Mouse (Mus musculus): Measurements from ENCODE around the gene Coq3.

Gene Coq3

DNA sequence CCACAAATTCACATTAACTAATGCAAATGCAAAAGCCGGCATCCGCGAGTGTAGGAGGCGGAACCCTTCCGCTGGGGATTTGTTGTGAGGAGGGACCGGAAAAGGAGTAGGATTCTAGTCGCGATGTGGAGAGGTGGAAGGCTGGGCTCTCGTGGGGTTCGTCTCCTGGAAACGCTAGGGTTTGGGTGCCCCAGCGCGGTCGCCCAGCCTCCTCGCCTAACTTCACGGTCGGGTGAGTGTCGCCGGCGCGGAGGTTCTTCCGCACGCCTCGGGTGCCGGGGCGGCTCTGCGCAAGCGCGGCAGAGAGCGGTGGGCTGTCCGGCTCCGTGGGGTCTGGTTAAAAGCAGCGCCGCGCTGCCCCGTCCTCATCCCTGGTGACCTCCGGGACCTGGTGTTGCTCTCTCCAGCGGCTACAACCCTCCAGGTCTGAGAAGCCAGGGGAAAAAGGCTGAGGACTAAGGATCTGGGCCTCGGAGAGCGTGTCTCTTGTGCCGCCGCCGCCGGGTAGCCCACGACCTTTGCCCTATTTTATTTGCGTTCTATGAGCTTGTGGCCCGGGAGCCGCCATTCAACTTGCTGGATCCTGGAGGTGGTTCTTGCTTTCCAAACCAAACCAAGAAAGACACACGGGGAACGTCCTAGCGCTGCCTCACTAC is at the start of gene Coq3:
TSS of gene Coq3 (plus strand) at position 109 of the 656 bp plus-strand sequence.
- DNase-seq (ENCODE audit: low spot score in 2 of 2) = peak; percentile 72 to 78

DNA sequence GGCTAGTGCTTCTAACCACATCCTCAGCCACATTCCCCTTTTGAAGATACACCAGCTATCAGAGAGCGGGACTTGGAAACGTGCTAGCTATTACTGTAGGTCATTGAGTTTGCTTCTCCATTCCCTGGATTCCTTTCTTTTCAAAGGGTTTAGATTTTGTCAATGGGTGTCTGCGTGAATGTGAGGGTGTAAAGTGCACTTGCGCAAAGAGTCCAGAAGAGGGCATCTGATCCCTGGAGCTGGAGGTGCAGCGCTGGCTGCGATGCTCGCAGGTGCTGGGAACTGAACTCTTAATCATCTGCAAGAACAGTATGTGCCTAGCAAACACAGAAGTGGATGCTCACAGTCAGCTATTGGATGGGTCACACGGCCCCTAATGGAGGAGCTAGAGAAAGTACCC is 46.6 kb upstream of the Coq3 start:
- no peak for DNase-seq (ENCODE audit: low spot score in 2 of 2)

GRCm38 (mm10) chr4:21847481-21848286 is 31.8 kb upstream of the Coq3 start, which contains the start of gene Pnisr:
Gene Pnisr, plus strand, starts transcription at chr4:21847583.
- DNase-seq (ENCODE audit: low spot score in 2 of 2) = peak; percentile 88 to 92

DNA sequence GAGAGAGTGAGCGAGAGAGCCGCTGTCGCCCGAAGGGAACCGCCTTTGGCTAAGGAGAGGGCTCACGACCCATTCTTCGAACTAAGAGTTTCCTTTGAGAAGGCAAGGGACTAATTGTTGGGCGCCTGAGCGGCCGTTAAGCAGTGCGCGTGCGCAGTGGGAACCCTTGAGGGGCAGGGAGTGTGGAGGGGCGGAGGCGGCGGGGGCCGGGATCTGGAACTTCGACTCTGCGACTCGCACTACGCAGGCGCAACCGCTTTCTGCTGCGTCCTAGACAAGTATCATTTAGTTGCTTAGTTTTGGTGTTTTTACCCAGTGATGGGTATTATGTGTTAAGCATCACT is 31.2 kb upstream of the Coq3 start:
- peak in 1 of 2 experiments; percentile 87 for DNase-seq (ENCODE audit: low spot score in 2 of 2)

DNA sequence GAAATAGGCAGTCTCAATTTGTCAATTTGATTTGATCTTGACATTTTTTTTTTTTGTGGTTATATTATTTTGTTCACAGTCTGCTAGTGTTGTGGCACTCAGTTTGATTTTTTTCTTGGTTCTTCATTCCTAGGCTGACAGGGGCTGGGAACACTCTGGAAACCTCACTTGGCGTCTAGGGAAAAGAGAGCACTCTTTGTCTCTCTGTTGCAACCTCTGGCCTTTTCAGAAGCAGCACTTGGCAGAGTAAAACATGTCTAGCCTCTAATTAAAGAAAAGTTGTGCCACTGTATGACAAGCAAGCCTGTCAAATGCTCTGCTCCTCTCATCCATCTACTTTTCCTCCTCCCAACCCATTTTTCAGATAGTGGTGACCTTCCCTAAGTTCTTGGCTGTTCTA is 22.0 kb upstream of the Coq3 start:
- DNase-seq (ENCODE audit: low spot score in 2 of 2) = no peak

DNA sequence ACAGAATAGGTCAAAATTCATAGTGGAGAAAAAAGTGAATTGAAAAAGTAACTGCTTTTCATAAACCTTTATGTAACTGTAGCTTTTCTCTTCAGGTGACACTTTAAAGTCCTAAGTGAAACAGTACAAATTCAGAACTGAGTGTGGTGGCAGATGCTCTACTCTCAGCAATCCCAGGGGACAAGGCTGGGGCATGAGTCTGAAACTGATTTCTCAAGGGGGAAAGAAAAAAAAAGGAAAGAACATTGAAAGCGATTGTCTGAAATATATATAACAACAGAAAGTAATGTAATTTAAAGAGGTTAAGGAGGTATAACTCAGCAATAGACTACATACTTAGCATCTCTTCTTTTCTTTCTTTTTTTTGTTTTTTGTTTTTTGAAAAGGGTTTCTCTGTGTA is 14.2 kb upstream of the Coq3 start:
- DNase-seq (ENCODE audit: low spot score in 2 of 2) = no peak

GRCm38 (mm10) chr4:21878776-21879175 is 697 bp upstream of the Coq3 start:
- DNase-seq (ENCODE audit: low spot score in 2 of 2) = no peak

- DNase-seq (ENCODE audit: low spot score in 2 of 2) = no peak
Measured at GRCm38 (mm10) chr4:21882806-21883205, 3.3 kb downstream of the Coq3 start.

DNA sequence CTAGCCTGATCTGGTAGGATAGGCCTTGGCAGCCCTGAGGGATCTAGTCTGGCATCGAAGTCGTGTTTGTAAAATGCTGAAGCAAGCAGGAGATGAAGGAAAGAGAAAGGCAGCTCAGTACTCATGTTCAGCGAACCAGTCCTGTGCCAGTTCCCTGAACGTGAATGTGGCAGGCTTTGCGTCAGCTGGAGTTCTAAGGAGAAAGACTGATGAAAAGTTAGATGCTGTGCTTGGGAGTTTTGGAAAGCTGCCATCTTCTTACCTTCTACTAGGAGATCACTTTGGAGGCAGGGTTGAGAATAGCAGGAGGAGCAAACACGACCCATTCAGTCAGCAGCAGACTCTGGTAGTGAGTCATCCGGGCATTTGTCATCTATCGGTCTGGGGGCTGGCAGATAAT is 6.4 kb downstream of the Coq3 start:
- DNase-seq (ENCODE audit: low spot score in 2 of 2) = no peak

DNA sequence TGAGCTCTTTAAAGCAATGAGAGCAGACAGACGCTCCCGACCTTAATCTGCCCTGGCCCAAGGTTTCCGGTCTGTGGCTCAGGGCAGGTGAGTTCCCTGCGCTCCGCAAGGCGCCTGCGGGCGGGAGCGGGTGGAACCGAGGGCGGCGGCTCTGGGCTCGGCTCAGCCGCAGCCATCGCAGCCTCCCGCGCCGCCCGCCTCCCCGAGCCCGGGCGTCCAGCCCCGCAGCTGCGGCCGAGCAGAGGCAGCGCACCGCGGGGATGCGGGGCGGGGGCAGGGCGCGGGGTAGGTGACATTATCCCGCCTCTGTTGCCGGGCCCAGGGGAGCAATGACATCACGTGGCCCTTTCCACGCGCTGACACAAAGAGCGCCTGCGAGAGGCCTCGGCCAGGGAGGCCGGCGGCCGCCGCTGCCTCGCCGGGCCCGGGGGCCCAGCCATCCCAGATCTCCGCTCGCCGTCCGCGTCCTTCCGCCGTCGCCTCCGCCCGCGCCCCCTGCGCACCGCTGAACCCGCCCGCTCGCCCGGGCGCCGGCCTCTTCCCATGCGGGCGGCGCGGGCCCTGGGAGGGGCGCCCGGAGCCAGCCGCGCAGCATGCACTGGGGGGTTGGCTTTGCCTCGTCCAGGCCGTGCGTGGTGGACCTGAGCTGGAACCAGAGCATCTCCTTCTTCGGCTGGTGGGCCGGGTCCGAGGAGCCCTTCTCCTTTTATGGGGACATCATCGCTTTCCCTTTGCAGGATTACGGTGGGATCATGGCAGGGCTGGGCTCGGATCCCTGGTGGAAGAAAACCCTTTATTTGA is 51.7 kb downstream of the Coq3 start, which contains the start of gene Faxc:
TSS of gene Faxc (plus strand) at position 359 of the 801 bp plus-strand sequence.
- DNase-seq (ENCODE audit: low spot score in 2 of 2) = peak; percentile 13 to 17

DNA sequence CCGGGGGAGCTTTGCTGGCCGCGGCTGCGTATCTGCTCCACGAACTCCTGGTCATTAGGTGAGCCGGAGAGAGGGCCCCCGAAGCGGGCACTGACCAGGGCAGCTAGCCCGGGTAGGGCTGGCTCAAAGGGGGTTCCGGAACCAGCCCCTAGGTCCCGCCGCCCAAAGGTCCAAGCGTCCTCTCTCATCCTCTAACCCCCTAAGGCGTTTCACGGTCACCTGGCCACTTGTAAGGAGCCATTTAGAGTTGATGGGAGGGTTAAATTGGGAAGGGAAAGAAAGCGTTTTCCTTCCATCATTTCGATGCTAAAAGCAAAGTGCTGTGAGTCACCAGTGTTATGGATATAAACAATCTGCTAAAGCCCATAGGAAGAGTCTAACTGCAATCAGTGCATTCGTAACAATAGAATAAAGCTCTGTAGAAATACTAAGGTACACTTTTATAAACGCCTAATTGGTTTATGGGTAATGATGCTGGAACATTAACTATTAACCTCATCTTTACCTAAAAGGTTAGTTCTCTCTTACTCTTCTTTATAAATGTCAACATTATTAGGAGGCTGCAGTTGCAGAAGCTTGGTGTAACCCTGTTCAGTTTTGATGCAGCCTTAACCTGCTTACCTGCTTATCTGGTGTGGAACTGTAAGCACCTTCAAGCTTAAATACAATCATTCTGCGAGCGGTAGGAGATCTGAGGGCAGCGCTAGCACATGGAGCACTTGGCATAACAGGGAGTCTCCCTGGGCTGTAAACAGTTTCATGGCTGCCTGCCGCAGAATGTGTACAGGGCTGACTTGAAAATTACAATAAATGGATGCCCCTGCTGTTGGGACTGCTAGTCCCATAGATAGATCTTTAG is 52.5 kb downstream of the Coq3 start:
- DNase-seq (ENCODE audit: low spot score in 2 of 2) = peak in 1 of 2 experiments; percentile 1

- no peak for DNase-seq (ENCODE audit: low spot score in 2 of 2)
Measured at GRCm38 (mm10) chr4:21935378-21935777, 55.9 kb downstream of the Coq3 start.

DNA sequence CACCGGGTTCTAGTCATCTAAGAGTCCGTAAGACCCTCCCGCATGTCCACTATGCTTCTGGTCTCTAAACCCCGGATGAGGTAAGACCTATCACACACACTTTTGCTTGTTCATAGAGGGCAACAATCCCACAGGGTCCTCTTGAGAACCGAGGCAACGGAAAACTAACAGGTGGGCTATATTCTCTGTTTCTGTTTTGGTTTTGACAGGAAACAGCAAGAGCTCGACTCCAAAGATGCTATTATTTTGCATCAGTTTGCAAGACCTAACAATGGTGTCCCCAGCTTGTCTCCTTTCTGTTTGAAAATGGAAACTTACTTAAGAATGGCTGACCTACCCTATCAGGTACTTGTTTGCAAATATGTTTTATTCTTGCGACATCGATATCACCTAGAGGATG is 57.0 kb downstream of the Coq3 start:
- no peak for DNase-seq (ENCODE audit: low spot score in 2 of 2)

DNA sequence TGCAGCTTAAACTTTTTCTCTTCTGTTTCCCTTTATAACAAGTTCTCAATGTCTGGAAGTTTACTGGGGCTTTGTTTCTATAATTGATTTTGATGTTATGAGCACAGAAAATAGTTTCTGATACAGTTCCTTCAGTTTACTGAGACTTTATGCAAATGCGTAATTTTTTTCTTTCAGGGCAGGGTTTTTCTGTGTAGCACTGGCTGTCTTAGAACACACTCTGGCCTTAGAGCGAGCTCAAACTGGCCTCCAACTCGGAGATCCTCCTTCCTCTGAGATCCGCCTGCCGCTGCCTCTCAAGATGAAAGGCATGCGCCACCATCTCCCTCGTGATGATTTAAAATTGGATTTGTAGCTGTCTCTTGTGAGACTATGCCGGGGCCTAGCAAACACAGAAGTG is 58.4 kb downstream of the Coq3 start:
- DNase-seq (ENCODE audit: low spot score in 2 of 2) = no peak

DNA sequence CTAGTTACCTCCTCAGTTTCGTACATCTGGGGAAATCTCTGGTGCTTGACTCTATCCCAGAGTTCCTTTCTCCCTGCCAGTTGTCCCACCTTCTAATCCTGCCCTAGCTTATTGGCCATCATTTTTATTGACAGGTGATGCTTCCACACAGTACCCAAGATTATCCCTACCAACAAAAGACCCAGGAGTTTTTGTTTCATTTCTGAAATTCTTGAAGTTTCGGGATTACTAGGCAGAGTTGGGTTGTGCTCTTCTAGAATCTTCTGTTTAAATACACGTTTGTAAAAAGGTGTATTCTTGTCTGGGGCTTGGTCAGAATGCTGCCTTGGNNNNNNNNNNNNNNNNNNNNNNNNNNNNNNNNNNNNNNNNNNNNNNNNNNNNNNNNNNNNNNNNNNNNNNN is 65.2 kb downstream of the Coq3 start:
- no peak for DNase-seq (ENCODE audit: low spot score in 2 of 2)

- DNase-seq (ENCODE audit: low spot score in 2 of 2) = peak in 1 of 2 experiments; percentile 5
Measured at GRCm38 (mm10) chr4:21951444-21951843, 72.0 kb downstream of the Coq3 start.

DNA sequence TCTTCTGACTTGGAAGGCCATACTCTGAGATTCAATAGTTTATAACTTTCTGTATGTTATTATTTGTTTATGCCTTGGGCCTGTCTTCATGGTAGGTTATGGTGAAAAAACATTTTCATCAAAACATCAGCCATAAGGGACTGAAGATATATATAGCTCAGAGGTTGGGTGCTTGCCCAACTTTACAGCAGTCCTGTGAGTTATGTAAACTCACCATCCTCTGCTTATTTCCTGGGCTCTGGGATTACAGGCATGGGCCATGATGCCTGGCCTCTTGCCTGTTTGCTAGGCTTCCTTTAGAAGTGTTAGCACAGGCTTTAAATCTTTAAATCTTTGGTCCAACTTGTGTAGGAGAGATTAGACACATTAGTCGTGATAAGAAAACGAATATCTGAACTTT is 72.8 kb downstream of the Coq3 start:
- no peak for DNase-seq (ENCODE audit: low spot score in 2 of 2)

DNA sequence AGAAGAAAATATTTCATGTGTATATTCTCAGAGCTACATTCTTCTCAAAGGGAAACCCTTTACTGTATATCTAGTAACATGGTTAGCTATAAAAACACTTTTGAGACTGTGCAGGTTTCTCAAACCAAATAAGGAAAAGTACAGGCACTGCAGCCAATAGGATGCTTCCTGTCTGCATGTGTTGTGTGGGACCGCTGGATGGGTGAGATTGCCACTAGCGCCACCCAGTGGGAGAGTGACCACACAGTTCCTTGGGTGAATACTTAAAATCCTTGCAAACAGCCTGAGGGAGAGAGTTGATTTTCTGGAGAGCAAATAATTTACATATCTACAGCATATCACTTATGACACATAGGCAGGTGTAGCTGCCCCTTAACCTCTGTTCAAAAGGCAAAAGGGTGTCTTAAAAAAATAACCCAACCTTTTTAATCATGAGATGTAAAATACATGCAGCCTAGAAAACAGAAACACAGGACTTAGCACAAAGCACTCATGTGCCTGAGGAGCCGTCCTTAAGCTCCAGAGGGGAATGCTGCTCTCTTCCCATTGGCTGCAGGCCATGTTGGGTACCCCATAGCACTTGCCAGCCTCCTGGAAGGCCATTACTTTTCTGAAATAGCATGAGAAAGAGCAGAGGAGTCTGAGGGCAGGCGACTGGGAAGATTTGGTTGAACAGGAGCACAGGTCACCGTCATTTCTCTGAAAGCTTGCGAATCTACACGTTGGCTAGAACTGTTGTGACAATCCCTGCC is 78.3 kb downstream of the Coq3 start:
- DNase-seq (ENCODE audit: low spot score in 2 of 2) = peak; percentile 4 to 13
